Mouse (Mus musculus) gastrocnemius, postnatal 4 days (tissue): ENCODE measurements around the gene Abraxas1. TPM values are rescaled to one million over a fixed set of nuclear protein-coding genes. Genes with fewer than 3 reads are reported as not detected.
A peak's percentile ranks its signal among the peaks of the same experiment; 100 is the strongest.

Experiments
- DNase-seq, 2 experiments: peaks; one replicate each; pipeline ENCODE4 v3.0.0; 2021 to 2022; ENCODE audit warnings: low spot score in 2 of 2, mixed read lengths in 2 of 2
- long read RNA-seq, 2 experiments: library from polyadenylated mRNA; stranded (forward); transcript quantifications; one replicate each; pipeline ENCODE4 v2.0.0; 2021
- total RNA-seq, 2 experiments: library from RNA; stranded (reverse); gene quantifications; 2 replicates each; pipeline ENCODE4 v1.2.3; 2021

Gene Abraxas1
- 10 to 100 TPM in 1 of 2 experiments, 1 to 10 TPM in 1; 9.1 to 11.4 TPM for total RNA-seq
- long read RNA-seq, experiment 1, transcript Abraxas1-209 (10 exons, 1,668 nt) = major isoform, 5 of 11 reads
- long read RNA-seq, experiment 1, partial matches to known transcripts = 0 of 11 reads
- long read RNA-seq, experiment 1, other reads (novel, unspliced or antisense) = 3 of 11 reads
- long read RNA-seq, experiment 2, partial matches to known transcripts = 0 of 8 reads
- long read RNA-seq, experiment 2, other reads (novel, unspliced or antisense) = 4 of 8 reads

DNA sequence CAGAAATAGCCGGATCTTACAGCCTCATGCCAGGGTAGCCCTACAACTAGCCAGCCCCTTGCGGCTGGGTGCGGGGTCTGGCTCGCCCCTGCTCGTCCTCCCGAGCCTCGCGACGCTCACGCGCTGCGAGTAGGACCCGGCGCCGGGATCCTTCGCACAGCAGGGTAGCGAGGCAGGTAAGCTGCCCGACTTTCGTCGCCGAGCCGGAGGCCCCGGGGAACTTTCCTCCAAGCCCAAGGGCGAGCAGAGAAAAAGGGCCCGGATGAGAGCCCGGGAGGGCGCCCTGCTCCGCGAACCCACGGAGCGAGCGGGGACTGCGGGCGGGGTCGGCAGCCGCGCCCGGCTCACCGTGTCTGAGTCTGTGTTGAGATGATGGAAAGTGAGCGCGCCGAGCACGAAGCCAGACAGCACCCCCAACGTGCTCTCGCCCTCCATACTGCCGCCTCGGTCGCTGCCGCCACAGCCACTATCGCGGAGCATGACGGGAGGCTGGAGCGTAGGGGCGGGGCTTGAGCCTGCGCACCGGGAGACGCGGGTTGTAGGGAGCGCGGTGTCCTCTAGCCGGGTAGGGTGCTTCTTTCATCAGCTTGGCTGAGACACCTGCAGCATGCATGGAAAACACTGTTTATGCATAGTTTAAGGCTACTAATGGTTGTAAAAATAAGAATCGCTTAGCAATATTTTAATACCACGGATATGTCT is at the start of gene Abraxas1:
Gene Abraxas1, minus strand, starts transcription at position 483 of the 702 bp plus-strand sequence.
- DNase-seq = peak; percentile 58 to 86

DNA sequence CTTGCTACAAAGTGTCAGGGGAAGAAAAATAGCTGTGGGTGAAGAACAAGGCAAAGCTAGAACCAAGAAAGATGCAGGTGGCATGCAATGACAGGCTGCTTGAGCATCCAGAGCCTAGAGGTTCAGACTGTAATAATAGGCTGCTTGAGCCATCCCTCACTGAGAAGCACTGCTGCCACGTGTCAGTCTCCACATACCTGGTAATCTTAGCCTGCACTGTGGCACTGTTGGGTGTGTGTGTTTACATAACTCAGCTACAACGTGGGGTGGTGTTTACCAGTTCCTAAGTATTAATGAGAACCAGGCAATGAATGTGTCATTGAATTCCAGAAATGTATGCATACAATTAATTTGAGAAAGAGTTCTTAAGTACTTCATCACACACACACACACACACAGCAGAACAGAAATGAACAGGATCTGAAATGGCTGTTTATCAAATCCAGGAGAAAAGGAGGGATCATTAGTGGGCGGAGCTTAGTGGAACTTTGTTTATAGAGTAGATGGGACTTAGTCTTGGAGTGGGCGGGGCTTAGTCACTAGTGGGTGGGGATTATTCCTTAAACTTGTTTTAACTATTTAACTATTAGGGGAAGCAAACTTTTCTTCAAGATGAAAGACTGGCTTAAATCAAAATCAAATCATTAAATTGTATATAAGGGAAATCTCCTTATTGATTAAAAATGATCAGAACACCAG is 48.6 kb upstream of the Abraxas1 start:
- DNase-seq = no peak

DNA sequence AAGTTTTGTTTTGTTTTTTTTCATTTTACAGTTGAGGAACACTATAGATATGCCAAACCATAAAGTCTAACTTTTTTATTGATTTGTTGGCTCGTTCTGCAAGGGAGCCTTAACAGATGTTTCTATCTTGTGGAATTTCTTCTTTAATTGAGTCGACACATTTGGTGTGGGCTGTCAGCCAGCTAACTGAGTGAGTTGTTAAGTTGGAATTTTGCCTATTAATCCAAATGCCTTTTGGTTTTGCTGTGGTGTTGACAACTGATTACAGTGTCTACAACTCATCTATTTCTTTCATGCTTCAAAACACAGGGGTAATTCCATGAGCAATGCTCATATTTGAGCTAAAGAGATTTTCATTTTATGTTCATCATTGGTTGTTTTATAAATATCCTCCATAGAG is 45.4 kb upstream of the Abraxas1 start:
- DNase-seq = no peak

DNA sequence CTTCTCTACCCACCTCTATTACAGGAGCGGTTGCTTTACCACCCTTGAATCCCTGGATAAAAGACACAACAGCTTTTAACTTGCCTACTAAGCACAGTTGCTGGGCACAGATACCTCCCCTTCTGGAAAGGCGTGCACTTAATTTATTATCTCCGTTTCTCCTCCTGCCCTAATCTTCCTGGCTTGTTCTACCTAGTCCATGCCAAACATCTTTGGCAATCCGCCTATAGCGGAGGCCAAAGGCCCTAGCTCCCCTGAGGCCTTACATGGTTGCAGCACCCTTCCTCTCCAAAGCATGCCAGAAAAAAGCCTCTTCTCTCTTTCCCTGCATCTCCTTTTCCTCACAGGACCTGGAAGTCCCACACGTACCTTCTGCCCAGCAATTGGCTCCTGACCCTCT is 43.7 kb upstream of the Abraxas1 start:
- no peak for DNase-seq

DNA sequence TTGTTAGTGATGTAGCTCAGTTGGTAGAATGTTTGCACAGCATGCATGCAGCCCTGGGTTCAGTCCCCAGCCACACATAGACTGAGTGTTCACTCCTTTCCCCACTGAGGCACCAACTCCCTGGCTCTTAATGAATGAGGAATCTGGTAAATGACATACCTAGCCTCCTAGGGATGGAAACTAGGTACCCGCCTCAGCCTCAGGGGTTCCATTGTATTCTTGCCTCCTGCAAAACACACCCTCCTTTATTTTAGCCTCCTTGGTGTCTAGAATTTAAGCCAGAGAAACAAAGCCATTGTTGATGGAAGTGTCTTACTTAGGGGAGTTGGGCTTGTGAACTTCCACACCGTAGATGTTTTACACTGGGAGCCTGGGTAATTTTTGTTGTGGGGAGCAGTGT is 42.3 kb upstream of the Abraxas1 start:
- no peak for DNase-seq

- no peak for DNase-seq
Observed at GRCm38 (mm10) chr5:100861811-100862210, 41.0 kb upstream of the Abraxas1 start.

GRCm38 (mm10) chr5:100861140-100861539 is 40.4 kb upstream of the Abraxas1 start:
- no peak for DNase-seq

- peak in 1 of 2 experiments; percentile 12 for DNase-seq
Observed at GRCm38 (mm10) chr5:100860417-100861053, 39.8 kb upstream of the Abraxas1 start.

GRCm38 (mm10) chr5:100856552-100856951 is 35.8 kb upstream of the Abraxas1 start:
- no peak for DNase-seq

DNA sequence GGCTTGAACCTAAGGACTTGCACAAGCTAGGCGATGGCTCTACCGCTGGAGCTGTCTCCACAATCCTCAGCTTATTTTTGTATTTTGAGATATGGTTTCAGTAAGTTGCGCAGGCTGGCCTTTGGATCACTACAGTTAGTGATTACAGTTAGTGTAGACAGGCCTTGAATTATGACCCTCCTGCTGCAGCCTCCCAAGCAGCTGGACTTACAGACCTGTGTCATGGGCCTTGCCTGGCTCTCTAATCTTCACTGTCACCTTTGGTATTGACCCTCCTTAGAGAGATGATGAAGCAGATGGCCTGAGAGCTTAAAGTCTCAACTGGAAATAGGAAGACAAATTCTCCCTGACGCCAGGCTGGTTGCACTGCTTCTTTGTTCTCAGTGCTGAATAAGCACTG is 33.2 kb upstream of the Abraxas1 start:
- no peak for DNase-seq

- DNase-seq = no peak
Observed at GRCm38 (mm10) chr5:100847143-100847542, 26.4 kb upstream of the Abraxas1 start.

DNA sequence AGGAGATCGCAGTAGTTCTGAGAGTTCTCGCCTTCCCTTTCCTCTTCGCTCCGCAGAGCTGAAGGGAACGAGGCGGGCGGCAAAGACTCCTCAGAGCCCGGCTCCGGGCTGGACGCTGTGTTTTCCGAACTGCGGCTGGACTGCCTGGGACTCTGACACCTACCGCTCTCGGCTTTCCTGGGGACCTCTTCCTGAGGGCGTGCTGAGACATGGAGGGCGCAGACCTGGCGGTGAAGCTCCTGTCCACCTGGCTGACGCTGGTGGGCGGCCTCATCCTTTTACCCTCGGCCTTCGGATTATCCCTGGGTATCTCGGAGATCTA is 25.8 kb upstream of the Abraxas1 start:
- DNase-seq = no peak

DNA sequence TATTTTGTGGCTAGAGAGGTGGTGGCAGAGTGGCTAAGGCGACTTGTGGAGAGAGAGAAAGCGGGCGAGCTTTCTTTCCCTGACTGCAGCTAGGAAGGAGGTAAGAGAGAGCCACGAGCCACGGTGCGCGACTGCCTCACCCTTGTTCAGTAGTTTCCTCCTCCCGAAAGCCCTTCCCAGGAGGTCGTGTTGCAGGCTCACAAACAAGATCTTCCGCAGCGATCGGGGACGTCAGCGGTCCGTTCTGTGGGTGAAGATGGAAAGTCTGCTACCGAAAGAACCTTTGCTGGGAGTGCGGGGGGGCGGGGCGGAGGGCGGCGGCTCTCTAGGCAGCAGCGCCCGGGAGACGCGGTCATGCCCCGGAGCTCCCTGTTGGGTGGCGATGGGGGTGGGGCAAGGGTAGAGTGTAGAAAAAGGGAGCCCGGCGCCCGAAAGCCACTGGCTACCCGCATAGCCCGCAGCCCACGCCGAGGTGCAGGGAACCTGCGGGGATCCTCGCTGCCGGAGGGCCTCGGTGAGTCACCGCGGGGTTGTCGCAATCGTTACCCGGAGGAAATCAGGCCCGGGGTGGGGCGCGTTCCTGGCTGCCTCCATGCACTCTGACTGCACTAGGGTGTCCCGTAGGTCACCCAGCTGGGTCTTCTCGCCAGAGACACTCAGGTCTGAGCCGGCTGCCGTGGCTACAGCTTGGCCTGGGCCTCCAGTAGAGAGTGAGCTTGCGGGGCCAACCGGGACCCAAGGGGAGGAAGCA is 25.3 kb upstream of the Abraxas1 start:
- peak; percentile 32 to 60 for DNase-seq

- peak in 1 of 2 experiments; percentile 12 for DNase-seq
Observed at GRCm38 (mm10) chr5:100845485-100845847, 24.7 kb upstream of the Abraxas1 start, which contains the start of gene Gpat3. Gpat3 (plus strand) TSS chr5:100845713.

GRCm38 (mm10) chr5:100844485-100844884 is 23.7 kb upstream of the Abraxas1 start:
- DNase-seq = no peak

GRCm38 (mm10) chr5:100837907-100838306 is 17.1 kb upstream of the Abraxas1 start:
- DNase-seq = no peak

DNA sequence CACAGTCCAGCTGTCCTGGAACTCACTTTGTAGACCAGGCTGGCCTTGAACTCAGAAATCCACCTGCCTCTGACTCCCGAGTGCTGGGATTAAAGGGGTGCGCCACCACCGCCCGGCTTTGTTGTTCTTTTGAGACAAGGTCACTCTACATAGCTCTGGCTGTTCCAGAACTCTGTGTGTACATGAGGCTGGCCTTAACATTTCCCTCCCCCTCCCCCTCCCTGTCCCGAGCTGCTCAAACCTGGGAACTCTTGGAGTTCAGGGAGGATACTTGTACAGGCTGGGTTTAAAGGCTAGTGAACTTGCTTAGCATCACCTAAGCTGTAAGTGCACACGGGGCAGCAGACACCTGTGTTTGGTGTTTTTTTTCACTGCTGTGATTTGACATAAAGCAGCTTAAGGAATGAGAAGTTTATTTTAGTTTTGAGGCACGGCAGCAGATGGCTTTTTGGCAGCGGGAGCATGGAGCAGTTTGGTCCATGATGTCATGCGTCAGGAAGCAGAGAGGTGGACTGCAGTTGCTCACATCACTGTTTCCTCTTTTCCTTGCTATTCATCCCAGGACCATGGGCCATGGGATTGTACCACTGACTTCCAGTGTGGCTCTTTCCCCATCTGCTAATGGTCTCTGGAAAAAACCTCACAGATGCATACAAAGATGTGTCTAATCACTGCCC is 15.2 kb upstream of the Abraxas1 start:
- no peak for DNase-seq

DNA sequence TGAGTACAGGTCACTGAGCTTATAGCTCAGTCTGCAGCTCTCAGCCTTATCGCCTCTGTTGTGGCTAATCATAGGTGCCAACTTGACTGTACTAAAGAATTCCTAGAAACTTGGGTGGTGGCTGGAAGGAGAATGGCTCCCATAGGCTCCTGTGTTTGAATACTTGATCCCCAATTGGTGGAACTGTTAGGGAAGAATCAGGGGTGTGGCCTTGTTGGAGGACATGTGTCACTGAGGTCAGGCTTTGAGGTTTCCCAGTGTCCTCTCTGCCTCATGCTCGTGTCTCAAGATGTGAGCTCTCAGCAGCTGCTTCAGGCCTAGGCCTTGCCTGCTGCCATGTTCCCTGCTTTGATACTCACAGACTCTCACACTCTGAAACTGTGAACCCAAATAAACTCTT is 13.1 kb upstream of the Abraxas1 start:
- no peak for DNase-seq

- DNase-seq = no peak
Observed at GRCm38 (mm10) chr5:100832680-100833079, 11.9 kb upstream of the Abraxas1 start.

DNA sequence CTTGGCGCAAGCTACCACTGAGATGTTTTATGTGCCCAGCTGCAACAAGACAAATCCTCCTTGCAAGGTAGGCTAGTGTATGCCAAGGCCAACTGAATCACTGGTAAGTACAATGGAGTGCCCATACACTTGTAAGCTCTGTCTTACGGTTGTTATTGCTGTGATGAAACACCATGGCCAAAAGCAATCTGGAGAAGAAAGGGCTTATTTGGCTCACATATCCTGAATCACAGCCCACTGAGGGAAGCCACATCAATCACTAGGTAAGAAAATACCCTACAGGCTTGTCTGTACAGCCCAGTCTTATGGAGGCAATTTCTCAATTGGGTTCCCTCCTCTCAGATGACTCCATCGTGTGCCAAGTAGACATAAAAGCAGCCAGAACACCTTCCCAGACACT is 7.9 kb upstream of the Abraxas1 start:
- no peak for DNase-seq

DNA sequence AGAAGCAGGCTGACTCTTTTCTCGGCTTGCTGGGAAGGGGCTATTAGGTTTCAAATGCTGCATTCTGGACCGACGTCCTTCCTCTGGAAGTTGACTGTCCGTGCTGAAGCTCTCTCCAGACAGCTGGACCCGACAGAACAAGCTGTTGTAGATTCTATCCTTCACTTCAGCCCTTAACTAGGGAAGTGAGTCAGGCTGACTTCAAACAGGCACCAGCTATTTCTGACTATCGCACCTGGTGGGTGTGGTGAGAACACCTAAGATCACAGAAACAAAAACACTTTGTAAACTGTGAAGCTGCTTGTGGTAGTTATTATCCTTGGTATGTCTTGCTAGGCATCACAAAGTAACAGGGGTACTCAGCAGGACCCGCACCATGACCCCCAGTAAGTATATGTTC is 5.8 kb upstream of the Abraxas1 start:
- no peak for DNase-seq
